Mouse (Mus musculus) megakaryocyte, embryonic 14.5 days (primary cell): ENCODE measurements around the gene Slc35d2.

Experiments used
- FLI1 ChIP-seq: IDR thresholded peaks from 2 replicates; pipeline ENCODE4 v1.6.1; 2012; ENCODE audit warnings: low read length, inconsistent platforms, mixed read lengths
- GATA1 ChIP-seq: IDR thresholded peaks from 3 replicates; pipeline ENCODE4 v1.6.1; 2012; ENCODE audit warnings: mixed read lengths, low read length, inconsistent platforms, borderline replicate concordance

DNA sequence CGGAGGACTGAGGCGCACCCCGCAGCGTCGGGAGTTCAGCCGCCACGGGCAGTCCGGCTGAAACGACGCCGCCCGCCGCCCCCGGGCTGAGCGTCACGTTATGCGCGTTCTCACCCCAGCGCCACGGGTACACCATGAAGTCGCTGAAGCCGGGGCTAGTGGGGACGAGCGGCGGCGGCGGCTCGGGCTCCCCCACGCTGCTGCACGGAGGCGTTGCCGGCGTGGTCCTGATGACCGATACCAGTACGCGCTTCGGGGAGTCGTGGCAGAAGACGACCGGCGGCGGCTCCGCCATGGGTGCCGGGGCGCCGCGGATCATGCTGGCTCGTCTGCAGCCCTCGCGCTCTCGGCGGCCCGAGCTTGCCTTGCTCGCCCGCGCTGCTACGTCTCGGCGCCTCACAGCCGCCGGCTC is 23.5 kb upstream of the Slc35d2 start:
- TF ChIP-seq GATA1 (no peak), FLI1 (no peak)
